Mouse (Mus musculus) forebrain, embryonic 16.5 days (tissue): Measurements from ENCODE around the gene Dlgap4. TPM values are rescaled to one million over a fixed set of nuclear protein-coding genes. Genes with fewer than 3 reads are reported as not detected.

Experiments used
- ATAC-seq: fragments of 200-750 bp; cut with Nextera tagmentation; 2 replicates; pipeline ENCODE4 v1.8.0; 2017; ENCODE audit warnings: mild to moderate bottlenecking, moderate library complexity
- H3K27ac ChIP-seq: fragments of 300-500 bp; sonication (generic); 2 replicates; pipeline ENCODE4 v1.5.1; 2014; ENCODE audit warnings: low read length, control low read depth
- H3K27me3 ChIP-seq: fragments of 300-500 bp; sonication (generic); replicated peaks from 2 replicates; pipeline ENCODE4 v1.6.1; 2014; ENCODE audit warnings: low read length; ENCODE audit not compliant: control insufficient read depth, insufficient read depth
- H3K36me3 ChIP-seq: fragments of 300-500 bp; sonication (generic); 2 replicates; pipeline ENCODE4 v1.6.1; 2014; ENCODE audit not compliant: control insufficient read depth, insufficient read depth
- H3K4me1 ChIP-seq: fragments of 300-500 bp; sonication (generic); replicated peaks from 2 replicates; pipeline ENCODE4 v1.6.1; 2014; ENCODE audit warnings: low read length; ENCODE audit not compliant: control insufficient read depth, insufficient read depth
- H3K4me2 ChIP-seq: fragments of 300-500 bp; sonication (generic); 2 replicates; pipeline ENCODE4 v1.6.1; 2014; ENCODE audit warnings: mild to moderate bottlenecking, low read length, control low read depth
- H3K4me3 ChIP-seq: fragments of 300-500 bp; sonication (generic); replicated peaks from 2 replicates; pipeline ENCODE4 v1.5.1; 2014; ENCODE audit warnings: mild to moderate bottlenecking, low read length, control low read depth
- H3K9ac ChIP-seq: fragments of 300-500 bp; sonication (generic); replicated peaks from 2 replicates; pipeline ENCODE4 v1.6.1; 2014; ENCODE audit warnings: low read depth, low read length, control low read depth
- H3K9me3 ChIP-seq: fragments of 300-500 bp; sonication (generic); 2 replicates; pipeline ENCODE4 v1.6.1; 2016; ENCODE audit warnings: low read length; ENCODE audit not compliant: control insufficient read depth
- WGBS: fragments of 180-500 bp; shearing (Covaris S2); extraction: QIAGEN DNeasy Blood & Tissue Kit; methylation state at CpG from one replicate; pipeline ENCODE4 v1.1.7; 2014; 5-methylcytosine and 5-hydroxymethylcytosine counted together
- polyA plus RNA-seq: library from polyadenylated mRNA; unstranded; fragments of >200 nt; fragmentation: Nextera tagmentation; extraction: Ambion mirVana; gene quantifications from 2 replicates; pipeline ENCODE4 v1.2.1, GENCODE M21; 2015

Dlgap4 gene
- polyA plus RNA-seq, 1 experiment from 2014 or later = 361 TPM

- H3K4me3 ChIP-seq = no peak overlapping the region
- no peaks in the 10 kb centered on the region for H3K36me3 ChIP-seq
- H3K9ac ChIP-seq = no peak overlapping the region
- no peak overlapping the region for H3K27ac ChIP-seq
- H3K9me3 ChIP-seq = no peaks in the 10 kb centered on the region
- no peak overlapping the region for H3K4me2 ChIP-seq
- no peaks in the 10 kb centered on the region for H3K4me1 ChIP-seq
- H3K27me3 ChIP-seq = no peaks in the 10 kb centered on the region
- 84% methylated on average over 9 of the region's 9 CpGs for WGBS
- ATAC-seq = no peak
These were observed 12.6 kb downstream of the Dlgap4 start for GRCm38 (mm10) chr2:156626119-156626518.

- Histone ChIP-seq H3K27me3 (no peaks in the 10 kb centered on the region), H3K36me3 (no peaks in the 10 kb centered on the region)
- 88% methylated on average over 8 of the region's 8 CpGs for WGBS
These were observed 13.0 kb downstream of the Dlgap4 start for GRCm38 (mm10) chr2:156626544-156626943.

GRCm38 (mm10) chr2:156627917-156628316 is 14.4 kb downstream of the Dlgap4 start:
- WGBS = 82% methylated on average over 17 of the region's 17 CpGs
- no peak overlapping the region for H3K4me2 ChIP-seq
- H3K4me1 ChIP-seq = no peaks in the 10 kb centered on the region
- no peak overlapping the region for H3K4me3 ChIP-seq
- no peaks in the 10 kb centered on the region for H3K36me3 ChIP-seq
- H3K9me3 ChIP-seq = no peaks in the 10 kb centered on the region
- no peak for ATAC-seq
- H3K27me3 ChIP-seq = no peaks in the 10 kb centered on the region
- no peak overlapping the region for H3K27ac ChIP-seq
- no peak overlapping the region for H3K9ac ChIP-seq

More at GRCm38 (mm10) chr2:156626544-156626943, 13.0 kb downstream of the Dlgap4 start:
- no peak overlapping the region for H3K4me2 ChIP-seq
- no peak overlapping the region for H3K27ac ChIP-seq
- ATAC-seq = no peak
- H3K9ac ChIP-seq = no peak overlapping the region
- H3K4me3 ChIP-seq = no peak overlapping the region
- no peaks in the 10 kb centered on the region for H3K4me1 ChIP-seq
- H3K9me3 ChIP-seq = no peaks in the 10 kb centered on the region

- ATAC-seq = no peak
- no peak overlapping the region for H3K9ac ChIP-seq
- no peak overlapping the region for H3K27ac ChIP-seq
- H3K36me3 ChIP-seq = no peaks in the 10 kb centered on the region
- no peak overlapping the region for H3K4me3 ChIP-seq
- H3K4me2 ChIP-seq = no peak overlapping the region
- no peaks in the 10 kb centered on the region for H3K27me3 ChIP-seq
- WGBS = 69% methylated on average over 1 of the region's 1 CpGs
- no peaks in the 10 kb centered on the region for H3K9me3 ChIP-seq
- H3K4me1 ChIP-seq = no peaks in the 10 kb centered on the region
These were observed 16.8 kb downstream of the Dlgap4 start for GRCm38 (mm10) chr2:156630288-156630687.

- H3K27me3 ChIP-seq = no peaks in the 10 kb centered on the region
- no peaks in the 10 kb centered on the region for H3K36me3 ChIP-seq
- no peaks in the 10 kb centered on the region for H3K4me1 ChIP-seq
- no peak for ATAC-seq
- WGBS = 81% methylated on average over 9 of the region's 9 CpGs
- H3K9me3 ChIP-seq = no peaks in the 10 kb centered on the region
- H3K4me2 ChIP-seq = no peak overlapping the region
- H3K4me3 ChIP-seq = no peak overlapping the region
- H3K27ac ChIP-seq = no peak overlapping the region
- no peak overlapping the region for H3K9ac ChIP-seq
These were observed 19.2 kb downstream of the Dlgap4 start for GRCm38 (mm10) chr2:156632721-156633120.

- 79% methylated on average over 9 of the region's 9 CpGs for WGBS
- Histone ChIP-seq H3K27me3 (no peaks in the 10 kb centered on the region), H3K36me3 (no peaks in the 10 kb centered on the region), H3K4me3 (no peak overlapping the region), H3K9ac (no peak overlapping the region), H3K4me2 (no peak overlapping the region), H3K27ac (no peak overlapping the region), H3K4me1 (no peaks in the 10 kb centered on the region), H3K9me3 (no peaks in the 10 kb centered on the region)
- no peak for ATAC-seq
These were observed 21.6 kb downstream of the Dlgap4 start for GRCm38 (mm10) chr2:156635091-156635490.

- H3K9ac ChIP-seq = no peak overlapping the region
- peaks cover 14% of the 10 kb centered on the region for H3K4me1 ChIP-seq
- H3K36me3 ChIP-seq = no peaks in the 10 kb centered on the region
- H3K27me3 ChIP-seq = no peaks in the 10 kb centered on the region
- ATAC-seq = no peak
- WGBS = 53% methylated on average over 2 of the region's 2 CpGs
- H3K9me3 ChIP-seq = no peaks in the 10 kb centered on the region
- no peak overlapping the region for H3K4me3 ChIP-seq
- H3K4me2 ChIP-seq = no peak overlapping the region
- H3K27ac ChIP-seq = no peak overlapping the region
These were observed 27.6 kb downstream of the Dlgap4 start for GRCm38 (mm10) chr2:156641141-156641540.

- WGBS = 43% methylated on average over 4 of the region's 4 CpGs
- Histone ChIP-seq H3K36me3 (no peaks in the 10 kb centered on the region), H3K4me3 (no peak overlapping the region), H3K9ac (no peak overlapping the region), H3K9me3 (no peaks in the 10 kb centered on the region), H3K4me2 (no peak overlapping the region), H3K27ac (no peak overlapping the region), H3K4me1 (peaks cover 14% of the 10 kb centered on the region), H3K27me3 (no peaks in the 10 kb centered on the region)
- no peak for ATAC-seq
These were observed 29.4 kb downstream of the Dlgap4 start for GRCm38 (mm10) chr2:156642931-156643330.

- Histone ChIP-seq H3K27ac (no peak overlapping the region), H3K9me3 (no peaks in the 10 kb centered on the region), H3K4me1 (peaks cover 14% of the 10 kb centered on the region), H3K27me3 (no peaks in the 10 kb centered on the region), H3K36me3 (no peaks in the 10 kb centered on the region), H3K4me3 (no peak overlapping the region), H3K4me2 (no peak overlapping the region), H3K9ac (no peak overlapping the region)
- 51% methylated on average over 3 of the region's 3 CpGs for WGBS
- no peak for ATAC-seq
These were observed 29.9 kb downstream of the Dlgap4 start for GRCm38 (mm10) chr2:156643406-156643805.

- H3K4me3 ChIP-seq = no peak overlapping the region
- 39% methylated on average over 6 of the region's 6 CpGs for WGBS
- H3K4me2 ChIP-seq = no peak overlapping the region
- 0 out of 2 replicates have a peak overlapping the region, but pooled peaks have one; percentile 4 for H3K9ac ChIP-seq
- peak; percentile 79 for ATAC-seq
- H3K9me3 ChIP-seq = no peaks in the 10 kb centered on the region
- no peaks in the 10 kb centered on the region for H3K36me3 ChIP-seq
- peaks cover 14% of the 10 kb centered on the region for H3K4me1 ChIP-seq
- H3K27ac ChIP-seq = no peak overlapping the region; the same call in 1 of the 2 replicates
- no peaks in the 10 kb centered on the region for H3K27me3 ChIP-seq
These were observed 31.6 kb downstream of the Dlgap4 start for GRCm38 (mm10) chr2:156645145-156645544.
